Mouse (Mus musculus): Measurements from ENCODE around the gene Pard3b. TPM values are rescaled to one million over a fixed set of nuclear protein-coding genes. Genes with fewer than 3 reads are reported as not detected.

Pard3b gene
- total and polyA plus RNA-seq, 3 experiments = 0.30 to 0.75 (median 0.63) TPM

- in situ Hi-C loops (cut with MboI; ENCODE audit: low pct_ligation_motif_present, low pct_unique_long_range_greater_than_20kb, low sequenced_read_pairs) = no loop called here
Measured at GRCm38 (mm10) chr1:62639440-62639839, 1000.8 kb downstream of the Pard3b start.

GRCm38 (mm10) chr1:62644631-62645278 is 1006.1 kb downstream of the Pard3b start:
- no peaks in the 10 kb centered on the region for H3K36me3 ChIP-seq (replicated peaks in 1 of 2; ENCODE audit: control insufficient read depth in 1 of 2, insufficient read depth in 1 of 2, low read length in 1 of 2)
- H3K4me2 ChIP-seq (ENCODE audit: insufficient read depth, low read depth, poor library complexity, severe bottlenecking) = no peak overlapping the region
- in situ Hi-C loops (cut with MboI; ENCODE audit: low pct_ligation_motif_present, low pct_unique_long_range_greater_than_20kb, low sequenced_read_pairs) (no loop called here), dilution Hi-C loops (cut with MboI; ENCODE audit: extremely low pct_ligation_motif_present, extremely low pct_unique_long_range_greater_than_20kb, low sequenced_read_pairs) (no loop called here)
- TF ChIP-seq MXI1 (IDR thresholded peaks at IDR 0.05; ENCODE audit: low read depth, low read length) = no peak
- no peak for TF ChIP-seq TBP (conservative IDR thresholded peaks at IDR 0.05; ENCODE audit: low read depth, low read length)
- no peaks in the 10 kb centered on the region for H3K9me3 ChIP-seq (replicated peaks; ENCODE audit: low read length)
- no peak overlapping the region for H3K9ac ChIP-seq (ENCODE audit: insufficient read depth, low read depth)
- H3K4me3 ChIP-seq (replicated peaks in 1 of 3; ENCODE audit: low read depth in 2 of 3, low read length in 2 of 3, poor library complexity in 1 of 3) = no peak overlapping the region
- H3K27me3 ChIP-seq (replicated peaks) = no peaks in the 10 kb centered on the region
- H3K4me1 ChIP-seq (ENCODE audit: control insufficient read depth in 1 of 2, insufficient read depth in 2 of 2) = peaks cover 0 to 17% of the 10 kb centered on the region in 2 experiments; a peak in 2 of 4 replicates
- no peak overlapping the region for H3K27ac ChIP-seq (ENCODE audit: insufficient read depth, low read depth)
- DNase-seq (ENCODE audit: extremely low read depth) = no peak
- no peaks in the 10 kb centered on the region for H3K79me2 ChIP-seq (replicated peaks; ENCODE audit: control insufficient read depth, extremely low read depth, insufficient read depth, poor library complexity, severe bottlenecking)

More at GRCm38 (mm10) chr1:62639440-62639839, 1000.8 kb downstream of the Pard3b start:
- H3K4me2 ChIP-seq (ENCODE audit: insufficient read depth, low read depth, poor library complexity, severe bottlenecking) = no peak overlapping the region
- no peak for TF ChIP-seq ETS1 (conservative IDR thresholded peaks at IDR 0.05; ENCODE audit: low read depth, low read length)
- TF ChIP-seq ELF1 (IDR thresholded peaks at IDR 0.05; ENCODE audit: low read depth, low read length) = no peak
- TF ChIP-seq KAT2A (IDR thresholded peaks at IDR 0.05; ENCODE audit: insufficient replicate concordance, low read length) = no peak
- no peak for TF ChIP-seq UBTF (IDR thresholded peaks at IDR 0.05; ENCODE audit: low read depth, low read length)
- TF ChIP-seq GABPA (IDR thresholded peaks at IDR 0.05; ENCODE audit: insufficient replicate concordance, low read depth, low read length) = no peak
- TF ChIP-seq E2F4 (IDR thresholded peaks at IDR 0.05; ENCODE audit: insufficient replicate concordance, low read depth, low read length) = no peak
- TF ChIP-seq ZC3H11A (IDR thresholded peaks at IDR 0.05; ENCODE audit: low read depth, low read length) = no peak
- no peak for TF ChIP-seq RCOR1 (conservative IDR thresholded peaks at IDR 0.05; ENCODE audit: low read depth, low read length)
- TF ChIP-seq POLR2A (IDR thresholded peaks at IDR 0.05; ENCODE audit: low read depth, low read length) = no peak
- no peak for TF ChIP-seq MYC (IDR thresholded peaks at IDR 0.05; ENCODE audit: low read depth, low read length)
- TF ChIP-seq USF2 (conservative IDR thresholded peaks at IDR 0.05; ENCODE audit: low read depth, low read length) = no peak
- TF ChIP-seq BHLHE40 (IDR thresholded peaks at IDR 0.05; ENCODE audit: low read depth, low read length) = no peak
- no peak for TF ChIP-seq ZNF384 (IDR thresholded peaks at IDR 0.05; ENCODE audit: low read depth, low read length)
- no peak for TF ChIP-seq ZMIZ1 (IDR thresholded peaks at IDR 0.05; ENCODE audit: low read depth, low read length)
- H3K36me3 ChIP-seq (replicated peaks in 1 of 2; ENCODE audit: control insufficient read depth in 1 of 2, insufficient read depth in 1 of 2, low read length in 1 of 2) = no peaks in the 10 kb centered on the region
- no peaks in the 10 kb centered on the region for H3K79me2 ChIP-seq (replicated peaks; ENCODE audit: control insufficient read depth, extremely low read depth, insufficient read depth, poor library complexity, severe bottlenecking)
- no peak for DNase-seq (ENCODE audit: extremely low read depth)
- no peaks in the 10 kb centered on the region for H3K9me3 ChIP-seq (replicated peaks; ENCODE audit: low read length)
- H3K27ac ChIP-seq (ENCODE audit: insufficient read depth, low read depth) = no peak overlapping the region
- no peak overlapping the region for H3K4me3 ChIP-seq (replicated peaks in 1 of 3; ENCODE audit: low read depth in 2 of 3, low read length in 2 of 3, poor library complexity in 1 of 3)
- H3K27me3 ChIP-seq (replicated peaks) = no peaks in the 10 kb centered on the region
- dilution Hi-C loops (cut with MboI; ENCODE audit: extremely low pct_ligation_motif_present, extremely low pct_unique_long_range_greater_than_20kb, low sequenced_read_pairs) = no loop called here
- peaks cover 0 to 17% of the 10 kb centered on the region in 2 experiments; a peak in 2 of 4 replicates for H3K4me1 ChIP-seq (ENCODE audit: control insufficient read depth in 1 of 2, insufficient read depth in 2 of 2)
- no peak overlapping the region for H3K9ac ChIP-seq (ENCODE audit: insufficient read depth, low read depth)
